Mouse (Mus musculus) myocyte (in vitro differentiated cells): ENCODE results near the gene Eea1. TPM values are rescaled to one million over a fixed set of nuclear protein-coding genes. Genes with fewer than 3 reads are reported as not detected.
A peak's percentile ranks its signal among the peaks of the same experiment; 100 is the strongest.
"Not testable (repeated sequence)": the region's sequence is repeated elsewhere in the genome, so short reads cannot be mapped to it uniquely, and the experiment has no call there.

Source experiments
- H3K27me3 ChIP-seq: one replicate; pipeline ENCODE4 v1.6.1; 2011; ENCODE audit not compliant: control insufficient read depth, insufficient read depth, insufficient read length
- H3K36me3 ChIP-seq: one replicate; pipeline ENCODE4 v1.6.1; 2011; ENCODE audit not compliant: control insufficient read depth, insufficient read depth
- H3K4me2 ChIP-seq: one replicate; pipeline ENCODE4 v1.6.1; 2011; ENCODE audit warnings: low read depth, control low read depth
- H3K4me3 ChIP-seq: one replicate; pipeline ENCODE4 v1.5.1; 2011; ENCODE audit warnings: mild to moderate bottlenecking, control low read depth, moderate library complexity
- H3K79me2 ChIP-seq: one replicate; pipeline ENCODE4 v1.6.1; 2011; ENCODE audit not compliant: control insufficient read depth, insufficient read depth
- H3ac ChIP-seq: one replicate; pipeline ENCODE4 v1.6.1; 2011; ENCODE audit not compliant: control insufficient read depth, insufficient read length
- CEBPB ChIP-seq: IDR thresholded peaks from 2 replicates; pipeline ENCODE4 v1.6.1; 2011; ENCODE audit warnings: mild to moderate bottlenecking, moderate library complexity; ENCODE audit not compliant: poor library complexity, insufficient read depth, severe bottlenecking
- E2F4 ChIP-seq: IDR thresholded peaks from one replicate; pipeline ENCODE4 v1.6.1; 2011; ENCODE audit warnings: mild to moderate bottlenecking, control low read depth, moderate library complexity; ENCODE audit not compliant: insufficient read depth
- MAX ChIP-seq: IDR thresholded peaks from one replicate; pipeline ENCODE4 v1.6.1; 2011; ENCODE audit warnings: low read depth, mild to moderate bottlenecking, control low read depth
- MYOD1 ChIP-seq, 3 experiments: IDR thresholded peaks; one replicate each; pipeline ENCODE4 v1.6.1; 2011; ENCODE audit warnings: control low read depth in 2 of 3, low read depth in 2 of 3, mild to moderate bottlenecking in 2 of 3, moderate library complexity in 1 of 3; ENCODE audit not compliant: insufficient read length in 2 of 3, control insufficient read depth in 1 of 3
- MYOG ChIP-seq, 3 experiments: IDR thresholded peaks; one replicate each; pipeline ENCODE4 v1.6.1; 2011; ENCODE audit warnings: control low read depth in 2 of 3, low read depth in 2 of 3, mild to moderate bottlenecking in 2 of 3; ENCODE audit not compliant: insufficient read length in 2 of 3, control insufficient read depth in 1 of 3, insufficient read depth in 1 of 3
- POLR2A ChIP-seq: IDR thresholded peaks from one replicate; pipeline ENCODE4 v1.6.1; 2011; ENCODE audit warnings: low read depth, mild to moderate bottlenecking, control low read depth, moderate library complexity; ENCODE audit not compliant: insufficient read length
- POLR2AphosphoS2 ChIP-seq: IDR thresholded peaks from one replicate; pipeline ENCODE4 v1.6.1; 2011; ENCODE audit warnings: low read depth, control low read depth; ENCODE audit not compliant: insufficient read length
- REST ChIP-seq: IDR thresholded peaks from one replicate; pipeline ENCODE4 v1.6.1; 2011; ENCODE audit warnings: mild to moderate bottlenecking, control low read depth, moderate library complexity; ENCODE audit not compliant: insufficient read depth, insufficient read length
- SRF ChIP-seq: IDR thresholded peaks from one replicate; pipeline ENCODE4 v1.6.1; 2011; ENCODE audit warnings: low read depth; ENCODE audit not compliant: control insufficient read depth, insufficient read length
- TCF12 ChIP-seq: IDR thresholded peaks from one replicate; pipeline ENCODE4 v1.6.1; 2011; ENCODE audit warnings: mild to moderate bottlenecking, control low read depth; ENCODE audit not compliant: poor library complexity, insufficient read depth, severe bottlenecking
- TCF3 ChIP-seq: IDR thresholded peaks from one replicate; pipeline ENCODE4 v1.6.1; 2011; ENCODE audit warnings: low read depth, control low read depth; ENCODE audit not compliant: insufficient read length
- USF1 ChIP-seq: IDR thresholded peaks from one replicate; pipeline ENCODE4 v1.6.1; 2011; ENCODE audit warnings: low read depth, mild to moderate bottlenecking, control low read depth, moderate library complexity
- polyA plus RNA-seq: library from polyadenylated mRNA; unstranded; fragments of >200 nt; fragmentation: generic; extraction: Trizol; gene quantifications from one replicate; pipeline ENCODE4 v1.2.1, GENCODE M21; 2012; ENCODE audit warnings: missing spikeins

Gene Eea1
- polyA plus RNA-seq, 1 experiment = 6.9 TPM

DNA sequence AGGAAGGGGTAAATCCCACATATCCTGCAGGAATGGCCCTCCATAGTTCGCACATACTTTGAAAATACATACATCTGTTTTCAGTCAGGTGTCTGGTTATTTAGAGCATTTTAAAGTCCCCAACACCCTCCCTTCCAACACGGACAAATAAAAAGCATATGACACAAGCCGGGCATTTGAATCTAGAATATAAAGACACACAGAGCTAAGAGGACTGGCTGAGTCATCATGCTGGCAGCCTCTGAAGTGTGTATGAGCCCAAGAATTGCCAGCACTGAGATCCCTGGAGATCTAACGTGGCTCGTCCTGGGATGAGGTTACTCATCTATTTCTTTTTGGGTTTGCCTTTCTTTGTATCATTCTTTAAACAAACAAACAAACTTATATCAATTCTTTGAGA lies 29.4 kb upstream of the Eea1 start:
- Histone ChIP-seq H3K36me3 (no peaks in the 10 kb centered on the region), H3K4me3 (no peak overlapping the region), H3ac (no peak overlapping the region), H3K27me3 (no peaks in the 10 kb centered on the region), H3K79me2 (no peaks in the 10 kb centered on the region), H3K4me2 (peak overlapping the region; percentile 73)
- no peak for TF ChIP-seq POLR2A

DNA sequence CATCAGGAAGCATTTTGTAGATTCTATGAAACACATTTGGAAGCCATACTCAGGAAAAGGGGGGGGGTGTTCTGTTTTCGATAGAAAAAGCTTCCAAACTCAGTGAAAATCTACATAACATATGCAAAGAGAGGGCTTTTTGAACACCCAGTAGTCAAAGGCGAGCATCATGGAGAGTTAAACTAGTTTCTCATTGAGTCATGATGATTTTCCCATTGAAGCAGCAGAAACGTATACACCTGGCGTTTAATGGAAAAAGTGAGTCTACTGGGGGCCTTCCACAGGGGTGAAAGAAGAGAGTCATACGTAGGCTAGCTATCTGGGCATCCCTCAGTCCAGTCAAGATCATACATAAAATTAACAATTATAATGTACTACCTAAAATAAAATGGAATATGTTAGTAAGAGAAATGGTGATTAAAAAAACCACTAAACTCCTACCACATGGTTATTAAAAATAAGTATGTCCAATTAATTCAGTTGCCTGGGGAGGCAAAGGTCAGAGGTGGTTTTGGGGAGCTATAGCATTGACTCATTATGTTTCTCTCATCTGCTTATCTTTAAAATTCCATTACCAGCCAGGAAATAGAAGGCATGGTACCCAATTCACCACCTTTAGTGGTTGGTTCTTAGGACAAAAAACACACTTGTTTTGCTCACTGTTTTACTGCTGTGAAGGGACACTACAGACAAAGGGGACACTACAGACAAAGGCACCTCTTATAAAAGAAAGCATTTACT lies 25.8 kb upstream of the Eea1 start:
- H3K4me2 ChIP-seq = no peak overlapping the region
- no peaks in the 10 kb centered on the region for H3K36me3 ChIP-seq
- no peaks in the 10 kb centered on the region for H3K79me2 ChIP-seq
- H3K4me3 ChIP-seq = no peak overlapping the region
- no peak for TF ChIP-seq POLR2A
- TF ChIP-seq TCF12 = no peak
- TF ChIP-seq MYOG (IDR thresholded peaks at IDR 0.05; ENCODE audit: control insufficient read depth in 1 of 3, insufficient read depth in 1 of 3, insufficient read length in 2 of 3, low read depth in 2 of 3) = no peak
- TF ChIP-seq USF1 = no peak
- no peak for TF ChIP-seq SRF
- TF ChIP-seq POLR2AphosphoS2 = no peak
- TF ChIP-seq MAX = no peak
- no peak for TF ChIP-seq REST
- TF ChIP-seq E2F4 = no peak
- no peak overlapping the region for H3ac ChIP-seq
- H3K27me3 ChIP-seq = no peaks in the 10 kb centered on the region

DNA sequence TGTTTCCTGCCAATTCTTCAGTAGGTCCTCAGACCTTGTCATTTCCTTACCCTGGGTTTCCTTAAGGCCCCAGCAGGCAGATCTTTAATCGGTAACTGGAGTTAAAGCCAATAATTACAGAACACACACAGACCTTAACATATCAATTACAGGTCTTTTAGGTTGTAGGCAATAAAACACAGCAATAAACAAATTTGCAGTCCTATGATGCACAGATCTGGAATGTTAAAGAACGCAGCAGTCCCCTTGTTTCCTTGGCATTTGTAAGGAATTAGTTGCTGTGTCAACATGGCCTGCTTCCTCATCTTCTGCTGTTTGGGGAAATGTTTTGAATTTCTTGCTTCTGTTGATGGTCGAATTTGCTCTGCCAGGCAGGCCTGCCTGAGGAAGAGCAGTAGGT lies 21.7 kb upstream of the Eea1 start:
- no peak for TF ChIP-seq SRF
- TF ChIP-seq MYOG (IDR thresholded peaks at IDR 0.05; ENCODE audit: control insufficient read depth in 1 of 3, insufficient read depth in 1 of 3, insufficient read length in 2 of 3, low read depth in 2 of 3) = no peak
- TF ChIP-seq MAX = no peak
- TF ChIP-seq CEBPB = no peak
- no peak for TF ChIP-seq E2F4
- TF ChIP-seq TCF12 = no peak
- no peak for TF ChIP-seq POLR2AphosphoS2
- no peak for TF ChIP-seq TCF3
- TF ChIP-seq REST = no peak
- TF ChIP-seq MYOD1 (IDR thresholded peaks at IDR 0.05; ENCODE audit: control insufficient read depth in 1 of 3, insufficient read length in 2 of 3, low read depth in 2 of 3) = no peak
- no peak for TF ChIP-seq USF1
- no peak for TF ChIP-seq POLR2A
- Histone ChIP-seq H3K27me3 (no peaks in the 10 kb centered on the region), H3K4me2 (peak overlapping the region; percentile 15), H3ac (no peak overlapping the region), H3K4me3 (no peak overlapping the region), H3K36me3 (no peaks in the 10 kb centered on the region), H3K79me2 (no peaks in the 10 kb centered on the region)

DNA sequence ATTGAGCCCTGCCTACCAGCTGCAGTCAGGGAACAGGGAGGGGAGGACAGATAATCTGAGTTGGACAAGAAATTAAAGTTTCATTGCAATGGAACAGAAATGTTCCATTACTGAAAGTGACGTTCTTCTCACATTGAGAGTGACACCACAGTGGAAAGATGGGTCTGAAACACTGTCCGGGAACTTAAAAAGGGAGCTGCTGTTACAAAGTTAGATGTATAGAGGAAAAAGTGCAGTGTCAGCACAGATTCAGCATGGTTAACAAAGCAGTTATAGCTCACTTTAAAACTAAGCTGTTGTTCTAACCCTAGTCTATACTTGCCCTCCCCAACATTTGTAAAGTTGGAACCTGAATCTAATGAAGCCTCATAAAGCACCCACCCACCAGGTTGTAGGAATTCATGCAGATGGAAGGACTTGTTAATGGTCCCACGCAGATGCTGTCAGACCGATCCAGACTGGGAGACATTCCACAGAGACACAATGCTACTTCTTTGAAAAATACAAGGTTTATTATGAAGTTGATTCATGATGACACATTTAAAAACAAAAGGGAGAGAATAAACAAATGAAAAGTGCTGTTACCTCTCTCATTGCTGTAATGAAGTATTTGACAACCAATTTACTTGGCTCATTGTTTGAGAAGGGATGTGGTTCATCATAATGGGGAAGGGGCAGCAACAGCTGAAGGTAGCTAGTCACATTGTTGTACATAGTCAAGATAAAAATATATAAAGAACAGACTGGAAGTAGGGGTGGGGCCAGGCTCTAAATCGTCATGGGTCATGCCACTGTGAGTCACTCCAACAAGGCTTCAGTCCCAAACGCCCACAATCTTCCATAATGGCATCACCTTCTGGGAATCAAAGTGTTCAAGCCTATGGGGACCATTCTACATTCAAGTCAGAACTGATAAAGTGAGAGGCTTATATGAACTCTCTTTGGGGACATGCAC lies 16.9 kb upstream of the Eea1 start:
- TF ChIP-seq POLR2AphosphoS2 = no peak
- no peak for TF ChIP-seq MYOD1 (IDR thresholded peaks at IDR 0.05; ENCODE audit: control insufficient read depth in 1 of 3, insufficient read length in 2 of 3, low read depth in 2 of 3)
- no peak for TF ChIP-seq TCF3
- TF ChIP-seq SRF = no peak
- no peak for TF ChIP-seq TCF12
- TF ChIP-seq CEBPB = no peak
- TF ChIP-seq REST = no peak
- TF ChIP-seq POLR2A = no peak
- no peak for TF ChIP-seq USF1
- no peak for TF ChIP-seq MYOG (IDR thresholded peaks at IDR 0.05; ENCODE audit: control insufficient read depth in 1 of 3, insufficient read depth in 1 of 3, insufficient read length in 2 of 3, low read depth in 2 of 3)
- TF ChIP-seq MAX = no peak
- TF ChIP-seq E2F4 = no peak
- no peak overlapping the region for H3K4me3 ChIP-seq
- H3K79me2 ChIP-seq = no peaks in the 10 kb centered on the region
- no peaks in the 10 kb centered on the region for H3K27me3 ChIP-seq
- no peak overlapping the region for H3K4me2 ChIP-seq
- no peaks in the 10 kb centered on the region for H3K36me3 ChIP-seq
- no peak overlapping the region for H3ac ChIP-seq

DNA sequence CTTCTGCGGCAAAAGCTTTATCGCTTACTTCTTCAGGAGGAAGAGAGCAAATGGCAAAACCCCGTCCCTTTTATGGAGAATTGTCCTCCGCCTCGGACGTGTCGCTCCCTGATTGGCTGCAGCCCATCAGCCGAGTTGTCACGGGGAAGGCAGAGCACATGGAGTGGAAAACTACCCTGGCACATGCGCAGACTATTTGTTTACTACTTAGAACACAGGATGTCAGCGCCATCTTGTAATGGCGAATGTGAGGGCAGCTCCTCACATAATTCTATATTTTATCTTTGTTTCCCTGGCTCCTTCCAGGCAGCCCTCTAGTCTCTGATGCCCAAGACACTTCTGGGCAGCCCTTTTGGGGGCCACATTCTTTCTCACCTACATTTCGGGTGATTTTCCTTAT lies 6.8 kb upstream of the Eea1 start:
- not testable (repeated sequence) for H3K36me3 ChIP-seq, H3K27me3 ChIP-seq, H3K4me3 ChIP-seq, H3K79me2 ChIP-seq, H3ac ChIP-seq, H3K4me2 ChIP-seq
